Mouse (Mus musculus): ENCODE data around the gene Sfta2.

DNA sequence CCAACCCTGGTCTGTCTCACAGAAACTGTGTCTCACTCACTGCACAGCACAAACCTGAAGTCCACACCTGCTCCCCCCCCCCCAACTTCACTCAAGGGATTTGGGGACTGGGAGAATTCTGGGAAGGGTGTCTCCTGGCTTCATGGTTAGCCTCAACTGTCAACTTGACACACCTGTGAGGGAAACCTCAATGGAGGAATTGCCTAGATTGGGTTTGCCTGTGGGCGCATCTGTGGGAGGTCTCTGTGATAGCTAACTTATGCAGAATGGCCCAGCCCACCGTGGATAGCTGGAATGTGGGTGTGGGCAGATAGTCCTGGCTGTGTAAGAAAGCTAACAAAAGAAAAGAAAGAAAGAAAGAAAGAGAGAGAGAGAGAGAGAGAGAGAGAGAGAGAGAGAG is at the start of gene Sfta2:
- TF ChIP-seq CTCF (IDR thresholded peaks at IDR 0.05 in 2 of 3, conservative IDR thresholded peaks at IDR 0.05 in 1 of 3; ENCODE audit: control insufficient read depth in 1 of 3, insufficient read depth in 1 of 3, low read depth in 2 of 3, low read length in 3 of 3, poor library complexity in 1 of 3, severe bottlenecking in 1 of 3) (no peak), MEF2A (IDR thresholded peaks at IDR 0.05; ENCODE audit: extremely low read depth, insufficient replicate concordance, low read depth, low read length, poor library complexity, severe bottlenecking) (no peak), POLR2A (IDR thresholded peaks at IDR 0.05; ENCODE audit: control insufficient read depth in 1 of 2, insufficient read depth in 1 of 2, low read depth in 1 of 2, low read length in 2 of 2, poor library complexity in 1 of 2) (no peak), MYB (IDR thresholded peaks at IDR 0.05; ENCODE audit: low read depth, low read length) (no peak), EP300 (IDR thresholded peaks at IDR 0.05; ENCODE audit: low read depth in 1 of 2, low read length in 2 of 2) (no peak), ZC3H11A (IDR thresholded peaks at IDR 0.05; ENCODE audit: low read depth, low read length) (no peak), TCF12 (IDR thresholded peaks at IDR 0.05; ENCODE audit: low read depth, low read length) (no peak), KAT2A (conservative IDR thresholded peaks at IDR 0.05; ENCODE audit: low read depth, low read length) (no peak), SIN3A (IDR thresholded peaks at IDR 0.05; ENCODE audit: low read length) (no peak), HCFC1 (IDR thresholded peaks at IDR 0.05; ENCODE audit: low read depth, low read length) (no peak)
